Comparison of ENCODE assay signal across 14 mouse cellular contexts in the genomic region with DNA sequence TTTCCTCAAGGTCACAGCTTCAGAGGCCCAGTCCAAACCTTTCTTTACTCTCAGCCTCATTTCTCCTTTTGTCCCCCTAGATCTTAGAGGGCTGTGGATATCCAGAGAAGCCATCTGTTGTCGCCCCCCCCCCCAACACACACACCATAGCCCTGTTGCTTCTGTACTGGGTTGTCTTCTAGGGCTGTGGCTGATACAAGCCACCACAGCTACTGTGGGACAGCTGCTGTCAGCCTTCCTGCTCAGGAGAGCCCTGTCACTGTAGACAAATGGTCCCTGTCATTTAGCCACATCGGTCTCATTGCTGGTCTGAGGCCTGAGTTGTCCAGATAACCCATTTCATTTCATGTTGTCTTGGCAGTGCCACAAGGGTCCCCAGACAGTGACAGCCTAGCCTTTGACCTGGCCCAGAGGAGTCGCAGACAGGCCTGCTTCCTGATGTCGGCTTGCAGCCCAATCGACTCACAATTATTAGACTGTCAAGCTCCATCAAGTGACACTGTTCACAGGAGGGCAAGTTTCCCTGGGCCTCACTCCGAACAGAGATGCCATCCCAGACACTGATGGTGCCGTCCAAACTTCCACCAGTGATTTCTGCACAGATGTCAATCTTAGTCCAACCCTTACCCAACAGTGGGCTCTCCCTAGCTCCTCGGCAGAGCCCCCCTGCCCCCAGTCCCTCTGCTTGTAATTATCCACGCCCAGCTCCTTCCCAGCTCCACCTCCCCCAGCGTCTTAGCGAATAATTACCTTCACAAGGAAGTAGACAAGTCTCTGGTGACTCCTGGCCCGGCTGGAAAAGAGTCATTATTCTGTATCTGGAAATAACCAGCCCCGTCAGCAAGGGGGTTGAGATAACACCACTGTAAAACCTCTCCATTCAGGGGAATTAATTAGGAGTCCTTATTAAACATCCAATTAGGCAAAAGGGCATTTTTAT. TPM values are rescaled to one million over a fixed set of nuclear protein-coding genes. Genes with fewer than 3 reads are reported as not detected.
DNase-seq lines count a peak whose midpoint lies in the region; ATAC-seq and TF ChIP-seq lines count a peak whose summit lies in the region.
"Had no signal": no experiment of that assay in that cellular context is flagged by ENCODE, and none has a peak within 500 bp of the region (broad histone marks: within the 10 kb centered on the region; RNA-seq: fewer than 3 reads in every experiment).

No protein-coding gene starts in this region.

- TF ChIP-seq CTCF in kidney, adult 2 months (conservative IDR thresholded peaks at IDR 0.05; ENCODE audit: insufficient read depth, insufficient read length, low read depth, low read length), result no peak

- no peak overlapping the region for H3K27ac ChIP-seq in embryonic facial prominence, embryonic 12.5 days
- H3K27ac ChIP-seq in kidney, adult 2 months (ENCODE audit: insufficient read depth, low read depth, low read length), result no peak overlapping the region
- H3K27ac ChIP-seq in midbrain, embryonic 12.5 days (replicated peaks), result peak overlapping the region; percentile 61
- H3K27ac ChIP-seq: embryonic facial prominence, embryonic 15.5 days had no signal

- no peak overlapping the region for H3K9ac ChIP-seq in embryonic facial prominence, embryonic 12.5 days
- H3K9ac ChIP-seq in midbrain, embryonic 12.5 days (replicated peaks), result no peak overlapping the region
- H3K9ac ChIP-seq: embryonic facial prominence, embryonic 15.5 days had no signal

- H3K36me3 ChIP-seq in embryonic facial prominence, embryonic 12.5 days, result no peaks in the 10 kb centered on the region
- no peaks in the 10 kb centered on the region for H3K36me3 ChIP-seq in kidney, adult 2 months (ENCODE audit: control insufficient read depth, insufficient read depth, low read length)
- no peaks in the 10 kb centered on the region for H3K36me3 ChIP-seq in midbrain, embryonic 12.5 days
- H3K36me3 ChIP-seq: embryonic facial prominence, embryonic 15.5 days had no signal

- no peaks in the 10 kb centered on the region for H3K9me3 ChIP-seq in embryonic facial prominence, embryonic 12.5 days
- no peaks in the 10 kb centered on the region for H3K9me3 ChIP-seq in midbrain, embryonic 12.5 days
- H3K9me3 ChIP-seq: embryonic facial prominence, embryonic 15.5 days had no signal

- H3K27me3 ChIP-seq in embryonic facial prominence, embryonic 12.5 days, result no peaks in the 10 kb centered on the region
- H3K27me3 ChIP-seq in kidney, adult 2 months (replicated peaks; ENCODE audit: control insufficient read depth, insufficient read depth, low read length), result no peaks in the 10 kb centered on the region
- no peaks in the 10 kb centered on the region for H3K27me3 ChIP-seq in midbrain, embryonic 12.5 days
- H3K27me3 ChIP-seq: embryonic facial prominence, embryonic 15.5 days had no signal

- H3K4me1 ChIP-seq in embryonic facial prominence, embryonic 12.5 days, result peaks cover 13% of the 10 kb centered on the region
- H3K4me1 ChIP-seq in kidney, adult 2 months (ENCODE audit: control insufficient read depth, insufficient read depth, low read length), result 0 out of 2 replicates have a peak, but pooled peaks cover 3% of the 10 kb centered on the region
- H3K4me1 ChIP-seq in midbrain, embryonic 12.5 days, result peaks cover 13% of the 10 kb centered on the region
- H3K4me1 ChIP-seq: embryonic facial prominence, embryonic 15.5 days had no signal

- peak; percentile 48; the same call in 1 of the 2 replicates for ATAC-seq in embryonic facial prominence, embryonic 12.5 days (ENCODE audit: insufficient number of reproducible peaks, insufficient read depth, low FRiP score, low TSS enrichment)
- ATAC-seq in midbrain, embryonic 12.5 days (ENCODE audit: low FRiP score, low read depth), result peak; percentile 71
- ATAC-seq: CD4-positive, CD25-positive, alpha-beta regulatory T cell, adult 4 months had no signal

- peak; percentile 48 for DNase-seq in embryo, embryonic 10 days (ENCODE audit: low spot score)
- peak; percentile 25 for DNase-seq in kidney, adult 2 months
- no peak for DNase-seq in testis, postnatal 14 days (ENCODE audit: low spot score)
- no peak for DNase-seq in right cerebral cortex, postnatal 10 days (ENCODE audit: low spot score in 2 of 2)
- no peak for DNase-seq in layer of hippocampus, postnatal 14 days (ENCODE audit: low spot score in 2 of 2)
- DNase-seq in urinary bladder, adult 18-20 months (ENCODE audit: low spot score in 2 of 2), result no peak
- DNase-seq: adrenal gland, adult 8-10 months; lung, adult 2 months; thymus, postnatal 36 days had no signal

- no peak for TF ChIP-seq POLR2A in kidney, adult 2 months (IDR thresholded peaks at IDR 0.05; ENCODE audit: low read depth, low read length)

- no peak overlapping the region for H3K4me2 ChIP-seq in embryonic facial prominence, embryonic 12.5 days (replicated peaks)
- no peak overlapping the region for H3K4me2 ChIP-seq in midbrain, embryonic 12.5 days (replicated peaks)
- H3K4me2 ChIP-seq: embryonic facial prominence, embryonic 15.5 days had no signal

- WGBS in embryonic facial prominence, embryonic 12.5 days, result 23% methylated on average over 13 of the region's 13 CpGs
- 25% methylated on average over 13 of the region's 13 CpGs for WGBS in kidney, adult 2 months
- 42% methylated on average over 13 of the region's 13 CpGs for WGBS in midbrain, embryonic 12.5 days

- no peak overlapping the region for H3K4me3 ChIP-seq in embryonic facial prominence, embryonic 12.5 days
- no peak overlapping the region for H3K4me3 ChIP-seq in kidney, adult 2 months (ENCODE audit: insufficient read depth, low read depth, low read length)
- H3K4me3 ChIP-seq in midbrain, embryonic 12.5 days, result no peak overlapping the region
- H3K4me3 ChIP-seq: embryonic facial prominence, embryonic 15.5 days had no signal

RNA-seq across cellular contexts. Expression of a gene that starts 33.1 kb away (rescaled TPM):
- not detected in 2 replicates for polyA plus RNA-seq in embryonic facial prominence, embryonic 12.5 days (2016; fragmentation: Nextera tagmentation; extraction: Ambion mirVana)
- polyA plus RNA-seq in kidney, adult 2 months (2012; rRNA removed), result 0.27 TPM in 1 of 2 replicates, not detected in the other
- polyA plus RNA-seq in midbrain, embryonic 12.5 days (2016; fragmentation: Nextera tagmentation; extraction: Ambion mirVana), result not detected in 2 replicates
- total RNA-seq in layer of hippocampus, postnatal 14 days (2021), result under 1 TPM; 0.55 to 0.78 TPM
- total RNA-seq: adrenal gland, adult 8-10 months had no signal
- polyA plus RNA-seq: CD4-positive, CD25-positive, alpha-beta regulatory T cell, adult 4 months; embryonic facial prominence, embryonic 15.5 days; heart, embryonic 14.5 days; lung, adult 2 months had no signal

Comparison
In these comparisons a context has a peak if more than half of its experiments do, and no peak if none do; other contexts are left out.
1. DNase-seq: peak in embryo, embryonic 10 days (single experiment) and kidney, adult 2 months (single experiment); none in testis, postnatal 14 days (single experiment), right cerebral cortex, postnatal 10 days (0 of 2), layer of hippocampus, postnatal 14 days (0 of 2) and urinary bladder, adult 18-20 months (0 of 2).